Mouse (Mus musculus): ENCODE data around the gene Capn15. TPM values are rescaled to one million over a fixed set of nuclear protein-coding genes. Genes with fewer than 3 reads are reported as not detected.

The Capn15 gene
- total and polyA plus RNA-seq, 2 experiments from 2014 or later, result 15.2 to 24.7 TPM

DNA sequence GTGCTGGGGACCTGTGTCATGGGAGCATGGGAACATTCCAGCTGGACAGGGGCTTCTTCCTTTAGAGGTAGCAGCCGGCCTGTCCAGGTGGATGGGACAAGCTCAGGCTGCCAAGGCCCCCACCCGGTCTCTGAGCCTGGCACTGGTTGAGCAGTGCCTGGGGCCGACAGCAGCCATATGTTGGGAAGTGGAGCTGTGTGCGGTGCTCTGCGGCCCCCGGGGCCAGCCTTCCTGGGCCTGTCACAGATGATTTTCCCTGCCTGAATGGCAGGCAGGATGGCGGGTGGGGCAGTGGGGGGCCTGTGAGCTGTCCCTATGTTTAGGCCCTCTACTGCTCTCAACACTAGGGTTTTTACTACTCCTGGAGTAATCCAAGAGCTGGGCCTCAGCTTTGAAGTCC, 29.4 kb downstream of the Capn15 start:
- peaks cover 12% of the 10 kb centered on the region for H3K36me3 ChIP-seq (ENCODE audit: insufficient read depth)
- H3K4me3 ChIP-seq (ENCODE audit: low read depth, low read length), result no peak overlapping the region
- H3K27ac ChIP-seq (ENCODE audit: low read depth, low read length), result no peak overlapping the region
- no peaks in the 10 kb centered on the region for H3K9me3 ChIP-seq (ENCODE audit: low read length)
- WGBS, result 62% methylated on average over 7 of the region's 7 CpGs
- no peak for TF ChIP-seq CTCF (IDR thresholded peaks at IDR 0.05; ENCODE audit: low read depth)
- H3K4me2 ChIP-seq (ENCODE audit: low read depth), result no peak overlapping the region
- H3K9ac ChIP-seq, result no peak overlapping the region
- no peak for ATAC-seq
- no peaks in the 10 kb centered on the region for H3K4me1 ChIP-seq (ENCODE audit: insufficient read depth)
- no peak for DNase-seq
- peaks cover 23% of the 10 kb centered on the region for H3K27me3 ChIP-seq (ENCODE audit: insufficient read depth, low read length)

DNA sequence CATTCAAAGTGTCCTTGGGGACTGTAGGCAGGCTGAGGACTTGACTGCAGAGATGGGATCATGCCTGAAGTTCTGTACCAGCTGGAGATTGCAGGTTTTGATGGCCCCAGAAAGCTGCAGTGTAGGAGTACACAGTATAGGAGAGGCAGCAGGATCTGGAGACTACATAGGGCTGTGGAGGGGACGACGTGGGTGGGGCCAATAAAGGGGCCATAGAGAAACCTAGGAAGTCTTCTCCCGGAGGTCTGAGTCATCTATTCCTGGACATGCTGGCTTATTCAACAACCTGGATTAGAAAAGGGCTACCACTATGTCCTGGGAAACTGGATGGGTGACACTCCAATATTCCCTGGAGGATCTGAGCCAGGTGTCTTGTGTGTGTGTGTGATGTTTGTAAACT, 29.9 kb downstream of the Capn15 start:
- Histone ChIP-seq H3K27ac (ENCODE audit: low read depth, low read length) (no peak overlapping the region), H3K36me3 (ENCODE audit: insufficient read depth) (peaks cover 12% of the 10 kb centered on the region), H3K9ac (no peak overlapping the region), H3K4me2 (ENCODE audit: low read depth) (no peak overlapping the region), H3K27me3 (ENCODE audit: insufficient read depth, low read length) (peaks cover 27% of the 10 kb centered on the region), H3K4me3 (ENCODE audit: low read depth, low read length) (no peak overlapping the region), H3K4me1 (ENCODE audit: insufficient read depth) (no peaks in the 10 kb centered on the region), H3K9me3 (ENCODE audit: low read length) (no peaks in the 10 kb centered on the region)
- 78% methylated on average over 3 of the region's 3 CpGs for WGBS
- no peak for DNase-seq
- no peak for ATAC-seq
- no peak for TF ChIP-seq CTCF (IDR thresholded peaks at IDR 0.05; ENCODE audit: low read depth)

DNA sequence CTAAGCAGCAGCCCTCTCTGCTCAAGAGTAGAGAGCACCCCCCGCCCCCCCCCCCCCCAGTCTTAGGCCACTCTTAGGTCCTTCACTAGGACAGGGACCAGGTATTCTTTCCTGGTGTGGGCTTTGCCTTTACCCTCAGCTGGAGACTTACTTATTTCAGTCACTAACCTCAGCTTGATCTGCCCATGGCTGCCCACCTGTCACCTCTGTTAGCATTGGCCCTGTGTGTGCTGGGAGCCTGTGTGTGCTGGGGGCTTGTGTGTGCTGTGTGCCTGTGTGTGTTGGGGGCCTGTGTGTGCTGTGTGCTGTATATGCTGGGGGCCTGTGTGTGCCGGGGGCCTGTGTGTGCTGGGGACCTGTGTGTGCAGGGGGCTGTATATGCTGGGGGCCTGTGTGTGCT, 30.9 kb downstream of the Capn15 start:
- H3K9me3 ChIP-seq (ENCODE audit: low read length), result no peaks in the 10 kb centered on the region
- TF ChIP-seq CTCF (IDR thresholded peaks at IDR 0.05; ENCODE audit: low read depth), result no peak
- 93% methylated on average over 2 of the region's 2 CpGs for WGBS
- H3K4me2 ChIP-seq (ENCODE audit: low read depth), result no peak overlapping the region
- peaks cover 34% of the 10 kb centered on the region for H3K27me3 ChIP-seq (ENCODE audit: insufficient read depth, low read length)
- no peaks in the 10 kb centered on the region for H3K4me1 ChIP-seq (ENCODE audit: insufficient read depth)
- H3K27ac ChIP-seq (ENCODE audit: low read depth, low read length), result no peak overlapping the region
- H3K36me3 ChIP-seq (ENCODE audit: insufficient read depth), result peaks cover 11% of the 10 kb centered on the region
- no peak overlapping the region for H3K9ac ChIP-seq
- H3K4me3 ChIP-seq (ENCODE audit: low read depth, low read length), result no peak overlapping the region
- no peak for ATAC-seq
- DNase-seq, result no peak

DNA sequence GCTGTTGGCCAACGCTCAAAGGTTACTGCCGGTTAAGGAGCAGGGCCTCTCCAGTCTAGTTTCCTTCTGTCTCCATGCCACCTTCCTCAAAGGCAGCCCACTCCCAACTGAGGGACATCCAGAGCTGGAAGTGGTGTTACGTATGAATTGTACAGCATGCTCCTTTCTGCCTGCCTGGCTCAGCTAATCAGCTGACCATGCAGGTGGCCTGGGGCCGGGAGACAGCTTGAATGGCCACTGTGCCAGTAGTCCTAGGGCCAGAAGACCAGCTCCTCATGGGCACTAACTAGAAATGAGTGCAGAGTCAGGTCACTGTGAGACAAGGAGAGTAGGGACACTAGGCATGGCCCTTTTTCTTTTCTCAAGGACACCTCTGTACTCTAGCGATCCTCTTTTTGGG, 32.4 kb downstream of the Capn15 start:
- DNase-seq, result no peak
- Histone ChIP-seq H3K4me2 (ENCODE audit: low read depth) (no peak overlapping the region), H3K27me3 (ENCODE audit: insufficient read depth, low read length) (peaks cover 34% of the 10 kb centered on the region), H3K9me3 (ENCODE audit: low read length) (no peaks in the 10 kb centered on the region), H3K9ac (no peak overlapping the region), H3K4me1 (ENCODE audit: insufficient read depth) (no peaks in the 10 kb centered on the region), H3K27ac (ENCODE audit: low read depth, low read length) (no peak overlapping the region), H3K36me3 (ENCODE audit: insufficient read depth) (no peaks in the 10 kb centered on the region; the same call in 1 of the 2 replicates), H3K4me3 (ENCODE audit: low read depth, low read length) (no peak overlapping the region)
- no peak for ATAC-seq
- 71% methylated on average over 5 of the region's 5 CpGs for WGBS
- TF ChIP-seq CTCF (IDR thresholded peaks at IDR 0.05; ENCODE audit: low read depth), result no peak

DNA sequence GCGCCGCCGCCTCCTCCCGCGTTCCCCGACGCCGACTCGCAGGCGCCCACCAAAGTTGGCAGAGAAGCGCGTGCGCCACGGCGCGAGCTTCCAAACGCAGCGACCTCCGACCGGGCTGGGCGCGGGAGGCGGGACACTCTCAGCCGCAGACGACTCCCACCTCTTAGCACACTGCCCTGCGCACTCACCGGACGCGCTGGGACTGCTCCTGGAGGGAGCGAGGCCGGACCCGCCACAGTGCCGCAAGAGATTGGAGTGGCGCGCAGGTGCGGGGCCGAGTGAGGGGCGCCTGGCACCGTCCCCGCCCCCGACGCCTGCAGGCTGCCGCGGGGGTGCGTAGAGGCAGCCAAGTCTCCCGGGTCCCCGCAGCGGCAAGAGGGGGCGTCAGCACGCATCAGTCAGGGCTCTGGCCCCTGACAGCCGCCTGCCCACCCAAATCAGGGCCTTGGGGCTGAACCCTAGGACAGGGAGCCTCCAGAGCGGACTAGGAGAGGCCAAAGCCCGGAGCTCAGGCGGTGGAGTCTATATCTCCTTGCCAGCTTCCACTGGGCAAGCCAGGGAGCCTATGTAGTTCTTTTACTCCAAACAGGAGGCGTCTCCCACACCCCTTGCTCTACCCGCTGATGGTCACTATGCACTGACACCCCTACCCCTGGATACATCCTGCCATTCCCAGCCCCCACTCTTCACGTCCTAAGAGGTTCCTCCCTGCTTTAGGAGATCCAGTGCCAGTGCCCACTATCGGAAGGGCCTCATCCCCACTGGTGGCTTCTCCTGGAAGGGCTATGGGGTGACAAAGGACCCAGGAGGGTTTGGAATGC, 33.6 kb downstream of the Capn15 start, which contains the start of gene A930017K11Rik:
TSS of gene A930017K11Rik (minus strand) at position 763 of the 821 bp plus-strand sequence.
- H3K4me2 ChIP-seq (ENCODE audit: low read depth), result peak within 1 kb of the TSS; percentile 50
- H3K9ac ChIP-seq, result no peak within 1 kb of the TSS
- H3K36me3 ChIP-seq (ENCODE audit: insufficient read depth), result no peaks in the 10 kb centered on the region; the same call in 1 of the 2 replicates
- no peaks in the 10 kb centered on the region for H3K9me3 ChIP-seq (ENCODE audit: low read length)
- TF ChIP-seq CTCF (IDR thresholded peaks at IDR 0.05; ENCODE audit: low read depth), result no peak
- H3K27me3 ChIP-seq (ENCODE audit: insufficient read depth, low read length), result peaks cover 34% of the 10 kb centered on the region
- ATAC-seq (no peak), DNase-seq (no peak)
- 5% methylated on average over 56 of the region's 58 CpGs for WGBS
- peak within 1 kb of the TSS; percentile 32 for H3K4me3 ChIP-seq (ENCODE audit: low read depth, low read length)
- H3K4me1 ChIP-seq (ENCODE audit: insufficient read depth), result no peaks in the 10 kb centered on the region
- no peak within 1 kb of the TSS for H3K27ac ChIP-seq (ENCODE audit: low read depth, low read length)

DNA sequence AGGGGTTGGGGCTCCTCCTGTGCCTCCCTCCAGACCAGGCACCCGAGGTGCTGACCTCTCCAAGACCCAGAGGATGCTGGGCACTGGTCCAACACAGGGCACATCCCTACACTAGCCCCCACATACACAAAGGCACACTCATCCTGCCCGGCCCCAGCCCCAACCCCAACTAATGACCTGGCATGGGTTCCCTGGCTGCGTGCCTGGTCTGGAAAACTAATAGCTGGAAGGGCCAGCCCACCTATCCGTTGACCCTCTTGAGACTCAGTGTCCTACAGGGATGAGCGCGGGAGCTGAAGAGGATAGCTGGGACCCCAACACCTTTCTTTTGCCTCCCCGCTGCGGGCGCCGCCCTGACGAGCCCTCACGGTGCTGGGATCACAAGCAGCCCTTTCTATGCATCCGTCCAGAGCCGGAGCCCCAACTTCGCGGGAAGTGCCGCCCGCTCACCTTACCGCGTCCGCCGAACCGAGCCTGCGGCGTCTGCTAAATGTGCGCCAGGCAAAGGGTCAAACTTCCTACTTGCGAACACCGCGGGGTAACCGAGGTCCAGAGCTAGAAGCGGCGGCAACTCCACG, 34.3 kb downstream of the Capn15 start:
- Histone ChIP-seq H3K4me1 (ENCODE audit: insufficient read depth) (no peaks in the 10 kb centered on the region), H3K36me3 (ENCODE audit: insufficient read depth) (no peaks in the 10 kb centered on the region), H3K9me3 (ENCODE audit: low read length) (no peaks in the 10 kb centered on the region), H3K4me2 (ENCODE audit: low read depth) (peak overlapping the region; percentile 50), H3K27me3 (ENCODE audit: insufficient read depth, low read length) (peaks cover 34% of the 10 kb centered on the region), H3K9ac (no peak overlapping the region), H3K27ac (ENCODE audit: low read depth, low read length) (no peak overlapping the region), H3K4me3 (ENCODE audit: low read depth, low read length) (peak overlapping the region; percentile 32)
- 1% methylated on average over 33 of the region's 33 CpGs for WGBS
- ATAC-seq, result no peak
- DNase-seq, result no peak
- TF ChIP-seq CTCF (IDR thresholded peaks at IDR 0.05; ENCODE audit: low read depth), result no peak

DNA sequence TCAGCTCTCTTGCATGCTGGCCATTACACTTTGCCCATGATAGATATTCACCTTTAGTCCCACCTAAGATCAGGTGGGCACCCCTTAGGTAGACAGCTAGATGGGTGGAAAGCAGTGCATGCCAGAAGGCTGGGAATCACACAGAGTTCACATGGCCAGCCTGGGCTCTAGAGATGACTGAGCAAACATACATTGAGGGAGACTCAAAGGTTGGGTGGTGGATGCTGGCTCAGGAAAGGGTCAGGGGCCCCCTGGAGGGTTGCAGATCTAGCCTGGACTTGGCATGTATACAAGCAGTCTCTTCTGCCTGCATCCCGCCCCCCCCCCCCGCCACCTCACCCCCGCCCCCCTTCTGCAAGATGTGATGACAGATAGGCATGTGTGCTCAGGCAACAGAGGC, 34.9 kb downstream of the Capn15 start:
- Histone ChIP-seq H3K27ac (ENCODE audit: low read depth, low read length) (no peak overlapping the region), H3K4me3 (ENCODE audit: low read depth, low read length) (no peak overlapping the region), H3K4me2 (ENCODE audit: low read depth) (no peak overlapping the region), H3K9ac (no peak overlapping the region), H3K36me3 (ENCODE audit: insufficient read depth) (no peaks in the 10 kb centered on the region), H3K4me1 (ENCODE audit: insufficient read depth) (no peaks in the 10 kb centered on the region), H3K27me3 (ENCODE audit: insufficient read depth, low read length) (peaks cover 34% of the 10 kb centered on the region), H3K9me3 (ENCODE audit: low read length) (no peaks in the 10 kb centered on the region)
- no peak for DNase-seq
- no peak for TF ChIP-seq CTCF (IDR thresholded peaks at IDR 0.05; ENCODE audit: low read depth)
- 0% methylated on average over 3 of the region's 3 CpGs for WGBS
- ATAC-seq, result no peak

Data from forebrain, postnatal 0 days (tissue).